Mouse (Mus musculus): ENCODE measurements around the gene Sec24a. TPM values are rescaled to one million over a fixed set of nuclear protein-coding genes. Genes with fewer than 3 reads are reported as not detected.
A peak's percentile ranks its signal among the peaks of the same experiment; 100 is the strongest.
"Not testable (repeated sequence)": the region's sequence is repeated elsewhere in the genome, so short reads cannot be mapped to it uniquely, and the experiment has no call there.

The Sec24a gene
- total RNA-seq, 2 experiments from 2014 or later, result 22.4 to 22.8 TPM

DNA sequence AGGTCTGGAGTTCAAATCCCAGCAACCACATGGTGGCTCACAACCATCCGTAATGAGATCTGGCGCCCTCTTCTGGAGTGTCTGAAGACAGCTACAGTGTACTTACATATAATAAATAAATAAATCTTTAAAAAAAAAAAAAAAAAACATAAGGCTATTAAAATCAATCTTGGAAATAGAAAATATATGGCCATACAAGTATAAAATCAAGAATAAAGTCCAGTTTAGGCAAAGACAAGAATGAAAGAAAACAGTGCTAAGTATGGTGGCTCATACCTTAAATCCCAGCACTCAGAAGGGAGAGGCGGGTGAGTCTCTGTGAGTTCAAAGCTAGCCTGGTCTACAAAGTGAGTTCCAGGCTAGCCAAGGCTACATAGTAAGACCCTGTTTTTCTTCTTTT, 72.8 kb downstream of the Sec24a start:
- DNase-seq; intact Hi-C loops (cut with DNase I): not testable (repeated sequence)

DNA sequence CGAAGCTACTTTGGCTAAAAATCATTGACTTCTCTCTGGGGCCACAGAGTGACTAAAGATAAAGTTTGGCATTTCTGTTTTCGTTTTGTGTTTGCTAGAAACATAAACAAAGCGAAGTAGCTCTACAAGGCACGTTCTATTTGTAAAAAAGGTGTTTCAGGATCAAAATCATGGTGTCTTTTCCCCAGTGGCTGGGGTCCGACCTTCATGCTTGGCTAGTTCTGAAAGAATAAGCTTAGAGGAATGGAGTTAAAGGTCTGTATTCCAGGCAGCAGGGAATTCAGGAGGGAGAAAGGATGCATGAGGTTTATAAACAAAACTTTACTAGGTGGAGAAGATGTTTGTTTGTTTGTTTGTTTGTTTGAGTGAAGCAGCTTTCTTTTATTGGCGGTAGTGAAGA, 74.1 kb downstream of the Sec24a start:
- intact Hi-C loops (cut with DNase I), result loop anchor here (5.0 to 10.0 kb wide), 2 partner anchors 52 to 405 kb away; partner anchors contain the start of genes Col23a1 and Rmnd5b
- DNase-seq, result no peak

DNA sequence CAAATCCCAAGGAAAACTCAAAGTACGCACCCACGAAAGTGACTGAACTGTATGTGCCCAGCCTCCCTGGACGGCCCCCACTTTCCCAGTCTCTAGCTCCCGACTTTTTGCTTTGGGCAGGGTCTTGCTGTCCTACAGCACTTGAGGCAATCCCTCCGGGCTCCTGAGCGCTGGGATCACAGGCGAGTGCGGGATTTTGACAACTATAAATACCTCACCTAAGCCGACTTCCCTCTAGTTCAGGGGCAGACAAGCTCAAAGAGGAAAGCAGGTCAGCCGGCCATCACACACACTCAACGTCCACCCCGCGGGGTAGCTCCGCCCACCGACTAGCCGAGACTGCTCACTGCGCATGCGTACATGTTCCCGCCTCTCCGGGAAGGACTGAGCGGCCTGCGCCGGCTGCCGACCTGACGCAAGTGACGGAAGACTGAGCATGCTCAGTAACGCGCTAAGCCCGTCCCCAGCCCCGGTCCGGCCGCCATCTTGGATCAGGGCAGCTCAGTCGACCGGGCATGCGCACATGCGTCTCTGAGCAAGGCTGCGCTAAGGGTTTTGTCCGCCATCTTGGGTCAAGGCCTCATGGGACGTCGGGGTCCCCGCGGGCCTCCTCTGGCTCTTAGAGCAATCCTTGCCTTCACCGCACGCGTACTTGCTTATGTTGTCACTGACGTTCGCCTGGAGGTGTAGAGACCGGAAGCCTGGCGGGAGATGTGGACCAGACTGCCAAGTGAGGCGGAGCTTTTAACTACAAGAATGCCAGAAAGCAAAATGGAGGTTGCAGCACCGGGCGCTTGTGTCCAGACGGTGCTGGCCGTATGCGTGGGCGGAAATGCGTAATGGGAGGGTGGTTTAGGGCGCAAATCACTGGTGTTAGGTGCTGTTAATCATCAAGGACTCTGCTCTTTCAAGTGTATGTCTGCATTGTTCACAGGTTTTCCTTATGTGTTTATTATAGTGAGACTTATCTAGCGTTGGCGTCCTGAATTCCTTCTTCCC, 74.8 kb downstream of the Sec24a start, which contains the start of gene 0610009B22Rik:
Gene 0610009B22Rik (minus strand): TSS at position 545 of the 999 bp plus-strand sequence.
- intact Hi-C loops (cut with DNase I), result loop anchor here (5.0 to 10.0 kb wide), 2 partner anchors 51 to 404 kb away; partner anchors contain the start of genes Col23a1 and Rmnd5b

DNA sequence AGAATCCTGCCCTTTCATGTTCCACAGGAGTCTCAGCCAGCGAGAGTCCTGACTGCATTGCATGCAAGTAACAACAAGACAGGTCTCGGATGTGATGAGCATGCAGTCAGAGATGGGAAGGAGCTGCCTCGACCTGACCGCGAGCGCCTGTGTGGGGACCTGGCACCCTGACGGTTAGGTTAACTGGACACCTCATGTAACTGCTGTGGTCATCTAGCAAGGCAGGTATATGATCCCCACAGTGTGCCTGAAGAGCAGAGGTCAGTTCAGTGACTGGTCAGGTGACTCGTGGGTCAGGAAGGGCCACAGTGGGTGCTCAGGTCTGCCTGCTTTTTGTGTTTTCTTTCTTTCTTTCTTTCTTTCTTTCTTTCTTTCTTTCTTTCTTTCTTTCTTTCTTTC, 81.5 kb downstream of the Sec24a start:
- intact Hi-C loops (cut with DNase I), result loop anchor here (1.0 to 10.0 kb wide), 3 partner anchors 65 to 397 kb away; partner anchors contain the start of gene Col23a1
- DNase-seq, result no peak

More for the DNA sequence above, 74.8 kb downstream of the Sec24a start, which contains the start of gene 0610009B22Rik:
- DNase-seq, result peak; percentile 100

DNA sequence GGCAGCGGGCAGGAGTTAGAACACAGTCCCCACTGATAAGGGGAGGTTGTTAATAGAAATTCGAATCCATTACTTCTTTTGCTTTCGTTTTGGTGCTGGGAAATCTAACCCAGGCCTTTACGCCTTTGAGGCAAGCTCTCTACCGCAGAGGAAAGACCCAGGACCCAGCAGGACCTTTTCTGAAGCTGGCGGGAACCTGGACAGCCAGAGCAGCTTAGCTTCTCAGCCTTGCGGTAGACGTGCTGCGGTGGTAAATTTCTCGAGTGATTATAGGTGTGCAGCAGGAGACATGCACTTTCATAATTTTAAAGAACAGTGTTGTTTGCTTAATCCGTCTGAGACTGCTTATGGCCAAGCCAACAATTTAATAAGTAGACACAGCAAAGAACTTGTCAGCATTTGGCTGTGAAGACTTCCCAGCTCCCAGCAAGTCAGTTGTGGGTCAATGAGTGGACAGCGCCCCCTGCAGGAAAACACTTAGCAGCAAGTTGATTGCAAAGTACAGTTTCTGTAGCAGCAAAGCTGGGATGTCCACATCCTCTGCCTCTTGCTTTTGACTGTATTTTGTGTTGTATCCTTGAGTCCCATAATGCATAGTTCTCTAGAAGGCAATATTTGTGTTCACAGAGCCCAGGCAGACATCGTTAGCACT, 82.0 kb downstream of the Sec24a start:
- intact Hi-C loops (cut with DNase I), result loop anchor here (1.0 to 10.0 kb wide), 3 partner anchors 64 to 397 kb away; partner anchors contain the start of gene Col23a1
- DNase-seq, result peak; percentile 90 to 95

DNA sequence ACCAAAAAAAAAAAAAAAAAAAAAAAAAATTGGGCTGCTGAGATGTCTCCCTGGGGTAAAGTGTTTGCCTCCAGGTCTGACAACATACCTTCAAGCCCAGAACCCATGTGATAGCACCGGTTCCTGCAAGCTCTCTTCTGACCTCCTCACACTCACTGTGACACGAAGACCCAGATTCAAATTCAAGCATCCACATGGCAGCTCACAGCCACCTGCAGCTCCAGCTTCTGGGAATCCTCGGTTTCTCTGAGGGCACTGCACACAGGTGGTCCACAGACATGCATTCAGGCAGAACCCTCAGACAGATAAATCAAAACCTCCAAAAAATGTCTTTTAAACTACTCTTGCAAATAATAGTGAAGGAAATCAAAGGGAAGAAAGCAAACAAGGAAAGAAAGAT, 84.0 kb downstream of the Sec24a start:
- DNase-seq, result no peak
- intact Hi-C loops (cut with DNase I), result no loop called here

DNA sequence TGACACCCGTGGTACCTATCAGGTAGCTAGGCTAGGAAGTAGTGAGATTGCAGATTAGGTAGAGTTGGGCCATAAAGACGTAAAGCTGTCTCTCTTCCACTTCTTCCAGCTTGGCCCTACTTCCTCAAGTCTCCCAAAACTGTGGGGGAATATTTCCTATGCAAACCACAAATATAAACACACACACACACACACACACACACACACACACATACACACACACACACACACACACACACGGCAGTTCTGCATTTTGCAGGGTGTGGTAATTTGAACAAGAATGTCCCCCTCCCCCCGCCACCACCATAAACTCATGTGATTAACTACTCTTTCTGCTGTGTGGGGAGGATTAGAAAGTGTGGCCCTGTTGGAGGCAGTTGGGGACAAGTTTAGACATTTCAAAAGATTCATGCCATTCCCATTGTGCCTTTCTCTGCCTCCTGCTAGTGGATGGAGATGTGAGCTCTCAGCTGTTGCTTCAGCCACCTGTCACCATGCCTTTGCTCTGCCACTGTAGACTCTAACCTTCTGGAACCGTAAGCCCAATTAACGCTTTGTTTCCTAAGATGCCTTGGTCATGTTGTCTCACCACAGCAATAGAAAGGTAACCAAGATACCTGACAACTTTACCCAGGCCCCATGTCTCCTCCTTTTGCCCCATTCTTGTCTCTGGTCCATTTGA, 85.6 kb downstream of the Sec24a start:
- intact Hi-C loops (cut with DNase I), result no loop called here

DNA sequence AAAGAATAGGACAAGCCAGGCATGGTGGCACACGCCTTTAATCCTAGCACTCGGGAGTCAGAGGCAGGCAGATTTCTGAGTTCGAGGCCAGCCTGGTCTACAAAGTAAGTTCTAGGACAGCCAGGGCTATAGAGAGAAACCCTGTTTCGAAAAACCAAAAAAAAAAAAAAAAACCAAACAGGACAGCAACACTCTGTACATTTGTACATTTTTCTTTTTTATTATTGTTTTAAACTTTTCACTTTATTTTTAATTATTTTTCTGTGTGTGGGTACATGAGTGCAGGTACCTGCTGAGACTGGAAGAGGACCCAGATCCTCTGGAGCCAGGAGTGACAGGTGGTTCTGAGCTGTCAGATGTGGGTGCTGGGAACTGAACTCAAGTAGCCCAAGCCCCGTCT, 88.0 kb downstream of the Sec24a start:
- no peak for DNase-seq
- intact Hi-C loops (cut with DNase I), result no loop called here

More for the DNA sequence above, 85.6 kb downstream of the Sec24a start:
- no peak for DNase-seq

DNA sequence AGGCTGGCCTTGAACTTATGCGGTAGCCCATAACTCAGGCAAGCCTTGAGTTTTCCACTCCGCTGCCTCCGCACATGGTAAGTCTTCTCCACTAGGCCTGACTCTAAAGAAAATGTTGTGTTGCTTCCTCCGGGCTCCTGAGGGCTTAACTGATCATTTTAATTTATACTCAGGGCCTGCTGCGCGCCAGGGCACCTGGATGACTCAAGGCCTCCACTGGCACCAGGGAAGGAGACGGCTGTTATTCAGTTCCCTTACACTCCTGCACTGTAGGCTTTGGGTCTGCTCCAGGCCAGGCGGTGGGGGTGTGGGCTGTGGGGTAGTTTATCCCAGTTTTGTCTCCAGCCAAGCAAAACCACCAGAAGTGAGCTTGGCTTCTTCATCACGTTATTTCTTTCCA, 90.1 kb downstream of the Sec24a start:
- DNase-seq, result no peak
- intact Hi-C loops (cut with DNase I), result no loop called here

DNA sequence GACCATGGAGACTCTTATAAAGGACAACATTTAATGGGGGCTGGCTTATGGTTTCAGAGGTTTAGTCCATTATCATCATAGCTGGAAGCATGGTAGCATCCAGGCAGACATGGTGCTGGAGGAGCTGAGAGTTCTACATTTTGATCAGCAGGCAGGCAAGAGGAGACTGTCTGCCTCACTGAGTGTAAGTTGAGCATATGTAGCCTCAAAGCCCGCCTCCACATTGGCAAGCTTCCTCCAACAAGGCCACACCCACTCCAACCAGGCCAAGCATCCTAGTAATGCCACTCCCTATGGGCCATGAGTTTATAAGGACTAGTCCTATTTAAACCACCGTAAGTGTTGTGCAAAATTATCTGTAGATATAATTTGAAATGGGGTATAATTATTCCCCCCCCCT, 92.1 kb downstream of the Sec24a start:
- intact Hi-C loops (cut with DNase I), result no loop called here
- no peak for DNase-seq

DNA sequence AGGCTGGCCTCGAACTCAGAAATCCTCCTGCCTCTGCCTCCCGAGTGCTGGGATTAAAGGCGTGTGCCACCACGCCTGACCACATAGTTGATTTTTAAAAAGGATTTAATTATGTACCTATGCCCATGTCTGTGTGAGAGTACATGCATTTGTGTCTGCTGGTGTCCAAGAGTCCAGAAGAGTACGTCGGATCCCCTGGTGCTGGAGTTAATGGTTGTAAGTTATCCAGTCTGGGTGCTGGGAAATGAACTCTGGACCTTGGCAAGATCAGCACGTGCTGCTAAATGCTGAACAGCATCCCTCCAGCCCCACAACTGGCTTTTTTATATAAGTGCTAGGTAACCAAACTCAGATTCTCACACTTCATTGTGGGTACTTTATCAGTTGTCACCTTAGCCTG, 92.6 kb downstream of the Sec24a start:
- intact Hi-C loops (cut with DNase I), result no loop called here
- no peak for DNase-seq

DNA sequence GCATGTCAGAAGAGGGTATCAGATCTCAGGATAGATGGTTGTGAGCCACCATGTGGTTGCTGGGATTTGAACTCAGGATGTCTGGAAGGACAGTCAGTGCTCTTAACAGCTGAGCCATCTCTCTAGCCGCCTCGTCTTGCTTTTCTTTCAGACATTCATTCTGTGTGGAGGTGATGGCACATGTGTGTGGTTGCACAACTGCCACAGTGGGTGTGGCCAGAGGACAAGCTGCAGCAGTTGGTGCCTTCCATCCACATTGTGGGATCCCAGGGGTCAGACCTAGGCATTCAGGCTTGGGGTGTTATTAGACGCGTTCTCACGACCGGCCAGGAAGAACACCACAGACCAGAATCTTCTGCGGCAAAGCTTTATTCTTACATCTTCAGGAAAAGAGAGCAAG, 98.7 kb downstream of the Sec24a start:
- DNase-seq; intact Hi-C loops (cut with DNase I): not testable (repeated sequence)

DNA sequence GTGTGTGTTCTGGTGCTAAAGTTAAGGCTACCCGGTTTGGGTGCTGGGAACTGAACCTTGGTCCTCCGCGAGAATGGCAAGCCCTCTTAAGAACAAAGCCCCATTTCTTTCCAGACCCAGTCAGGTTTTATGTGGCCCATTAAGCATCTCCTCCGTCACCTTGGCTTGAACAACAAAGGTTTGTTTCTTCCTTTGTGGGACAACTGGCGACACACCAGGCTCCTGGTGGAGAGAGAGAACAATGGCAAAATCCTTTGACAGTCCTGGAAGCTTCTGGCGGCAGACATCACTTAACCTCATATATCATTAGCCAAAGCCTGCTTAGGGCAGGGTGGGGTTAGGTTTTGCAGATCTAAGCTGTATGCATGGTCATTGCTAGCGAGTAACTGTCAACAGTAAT, 100.8 kb downstream of the Sec24a start:
- intact Hi-C loops (cut with DNase I), result no loop called here
- DNase-seq, result no peak

DNA sequence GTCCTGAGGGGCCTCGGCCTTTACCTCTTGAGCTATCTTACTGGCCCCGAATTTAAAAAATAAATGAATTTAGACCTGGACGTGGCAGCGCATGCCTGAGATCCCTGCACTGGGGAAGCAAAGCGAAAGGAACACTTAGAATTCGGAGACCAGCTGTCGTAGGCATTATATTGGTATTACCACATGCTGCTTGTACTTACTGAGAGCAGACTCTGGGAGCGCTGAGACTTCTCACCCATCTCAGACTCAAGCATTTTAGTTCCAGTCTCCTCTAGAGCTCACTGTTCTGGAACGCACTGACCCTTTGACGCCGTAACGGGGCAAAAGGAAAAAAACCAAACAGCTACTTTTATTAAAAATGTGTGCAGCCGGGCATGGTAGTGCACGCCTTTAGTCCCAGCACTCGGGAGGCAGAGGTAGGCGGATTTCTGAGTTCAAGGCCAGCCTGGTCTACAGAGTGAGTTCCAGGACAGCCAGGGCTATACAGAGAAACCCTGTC, 101.5 kb downstream of the Sec24a start:
- no peak for DNase-seq
- intact Hi-C loops (cut with DNase I), result no loop called here

DNA sequence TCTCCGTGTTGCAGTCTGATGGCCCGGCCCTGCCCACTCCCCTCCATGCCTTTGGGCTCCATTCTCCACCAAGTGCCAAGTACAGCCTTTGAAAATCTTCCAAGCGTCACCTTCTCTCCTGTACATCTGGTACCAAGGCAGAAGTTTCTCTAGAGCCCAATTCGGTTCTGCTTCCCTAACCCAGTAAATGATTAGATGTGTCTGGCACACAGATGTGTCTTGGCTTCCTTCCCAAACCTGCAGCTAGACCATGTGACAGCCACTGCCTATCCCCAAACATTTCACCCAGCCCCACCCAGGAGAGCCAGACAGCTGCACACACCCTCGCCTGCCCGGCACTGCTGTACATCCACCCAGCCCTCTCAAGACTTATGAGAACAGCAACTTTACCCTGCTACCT, 104.7 kb downstream of the Sec24a start:
- intact Hi-C loops (cut with DNase I), result no loop called here

DNA sequence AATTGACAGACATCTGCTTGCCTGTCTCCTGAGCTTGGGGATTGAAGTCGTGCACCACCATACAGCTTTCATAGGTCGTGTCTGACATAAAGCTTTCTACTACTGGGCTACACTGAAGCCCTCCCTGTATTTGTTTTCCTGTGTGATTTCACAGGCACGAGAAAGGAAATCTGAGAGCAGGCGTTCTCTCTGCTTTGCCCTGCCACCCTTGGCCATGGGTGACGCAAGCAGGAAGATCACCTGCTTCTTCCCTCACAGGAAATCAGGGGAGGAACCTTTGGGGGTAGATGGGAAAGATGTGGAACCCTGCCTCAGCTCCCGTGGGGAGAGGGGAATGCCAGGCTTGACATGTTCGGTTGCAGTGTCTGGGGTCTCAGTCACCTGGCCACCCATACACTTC, 105.1 kb downstream of the Sec24a start:
- no peak for DNase-seq
- intact Hi-C loops (cut with DNase I), result no loop called here

More for the DNA sequence above, 104.7 kb downstream of the Sec24a start:
- peak in 1 of 2 experiments; percentile 37 for DNase-seq

DNA sequence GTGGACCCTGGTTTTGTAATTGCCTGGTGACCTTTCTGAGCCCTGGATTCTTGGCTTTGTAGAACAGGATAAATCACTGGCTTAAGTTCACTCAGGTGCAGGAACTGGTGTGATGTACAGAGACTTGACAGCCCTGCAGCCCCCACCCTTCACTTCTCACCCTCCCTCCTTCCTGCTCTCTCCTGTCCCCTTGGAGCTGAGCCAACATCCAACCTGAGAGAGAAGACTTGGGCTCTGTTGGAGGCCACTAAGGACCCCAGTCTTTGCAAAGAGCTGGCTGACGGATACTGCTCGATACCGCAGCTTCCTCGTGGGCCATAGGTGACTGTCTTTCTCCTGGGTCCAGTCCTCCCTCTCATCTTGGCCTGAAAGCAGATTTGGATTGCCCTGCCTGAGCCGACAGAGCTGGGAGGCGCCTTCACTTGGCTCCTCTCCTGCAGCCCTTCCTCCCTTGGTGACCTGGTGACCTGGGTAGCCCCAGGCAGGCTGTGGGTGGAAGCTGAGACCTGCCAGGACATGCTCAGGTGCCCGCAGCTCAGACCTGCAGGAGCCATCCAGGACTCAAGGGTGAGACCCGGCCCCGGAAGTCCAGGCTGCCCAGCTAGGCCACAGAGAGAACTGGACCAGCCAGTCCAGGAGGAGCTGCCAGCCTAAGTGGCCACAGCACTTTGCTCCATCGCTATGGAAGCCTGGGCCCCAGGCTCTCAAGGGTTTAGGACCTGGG, 106.5 kb downstream of the Sec24a start:
- DNase-seq, result no peak
- intact Hi-C loops (cut with DNase I), result no loop called here

DNA sequence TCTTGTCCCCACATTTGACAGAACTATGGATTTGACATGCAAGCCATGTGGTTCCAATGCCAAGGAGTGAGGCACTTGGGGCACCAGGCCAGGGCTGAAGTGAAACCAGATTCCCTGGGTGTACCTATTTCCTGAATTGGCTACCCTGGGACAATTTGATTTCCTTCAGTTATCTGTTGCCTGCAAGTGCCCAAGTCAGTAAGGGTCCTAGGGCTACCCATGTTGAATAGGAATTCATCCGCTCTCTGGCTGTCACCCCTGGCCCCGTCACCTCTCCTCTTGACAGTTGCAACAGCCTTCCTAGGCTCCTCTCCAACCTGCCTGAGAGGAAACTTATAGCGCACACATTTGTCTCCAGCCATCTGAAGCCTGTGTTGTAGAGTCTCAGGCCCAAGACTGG, 108.5 kb downstream of the Sec24a start:
- intact Hi-C loops (cut with DNase I), result no loop called here
- DNase-seq, result no peak

DNA sequence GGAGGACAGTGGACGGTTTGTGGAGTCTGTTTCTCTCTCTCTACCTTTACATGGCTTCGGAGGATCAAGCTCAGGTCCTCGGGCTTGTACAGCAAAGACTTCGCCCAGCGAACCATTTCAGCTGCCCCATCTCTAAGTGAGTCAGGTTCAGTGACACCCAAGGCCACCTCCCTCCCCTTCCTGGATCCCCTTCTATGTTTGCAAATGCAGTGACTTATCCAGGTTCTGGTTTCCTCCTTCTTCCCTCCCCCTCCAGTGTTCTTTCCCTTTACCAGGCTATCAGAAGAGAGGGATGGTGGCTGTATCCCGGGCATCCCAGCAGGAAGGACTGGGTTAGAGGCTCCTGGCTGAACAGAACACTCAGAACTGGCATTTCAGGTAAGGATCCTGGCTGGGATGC, 109.7 kb downstream of the Sec24a start:
- intact Hi-C loops (cut with DNase I), result no loop called here
- DNase-seq, result no peak

DNA sequence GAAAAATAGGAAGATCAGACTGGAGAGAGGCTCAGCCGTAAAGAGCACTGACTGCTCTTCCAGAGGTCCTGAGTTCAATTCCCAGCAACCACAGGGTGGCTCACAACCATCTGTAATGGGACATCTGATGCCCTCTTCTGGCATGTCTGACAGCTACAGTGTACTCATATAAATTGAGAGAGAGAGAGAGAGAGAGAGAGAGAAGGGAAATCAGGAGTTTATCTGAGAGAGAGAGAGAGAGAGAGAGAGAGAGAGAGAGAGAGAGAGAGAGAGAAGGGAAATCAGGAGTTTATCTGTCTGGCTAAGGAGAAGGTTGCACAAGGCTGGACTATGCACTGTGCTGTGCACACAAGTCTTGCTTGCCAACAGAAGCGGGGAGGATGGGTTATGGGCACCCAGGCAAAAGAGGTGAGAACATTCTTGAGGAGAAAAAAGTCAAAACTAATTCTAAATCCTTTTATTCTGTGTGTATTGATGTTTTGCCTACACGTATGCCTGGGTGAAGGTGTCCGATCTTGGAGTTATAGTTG, 110.5 kb downstream of the Sec24a start:
- intact Hi-C loops (cut with DNase I), result no loop called here
- DNase-seq, result no peak
